ENCODE assay signal across 27 mouse cellular contexts in the genomic region with DNA sequence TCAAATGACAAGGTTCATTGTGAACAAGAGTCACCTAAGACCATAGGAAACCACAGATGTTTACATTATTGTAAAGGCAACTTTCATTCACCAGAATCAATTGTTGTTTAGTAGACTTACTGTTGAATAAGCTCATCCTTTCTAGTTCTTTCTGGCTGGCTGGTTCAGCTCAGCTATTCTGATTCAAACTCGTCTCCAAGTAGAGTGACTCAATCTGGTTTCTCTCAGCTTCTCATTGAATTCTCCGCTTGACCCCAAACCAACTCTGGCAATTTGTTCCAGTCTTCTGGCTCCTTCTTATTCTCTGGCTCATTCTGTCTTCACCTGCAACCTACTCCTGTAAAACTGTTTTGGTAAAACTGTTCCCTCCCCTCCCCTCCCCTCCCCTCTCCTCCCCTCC.
"Had no signal": no experiment of that assay in that cellular context is flagged by ENCODE, and none has a peak within 500 bp of the region (broad histone marks: within the 10 kb centered on the region; RNA-seq: fewer than 3 reads in every experiment).

No protein-coding gene starts in this region.

- H3K4me3 ChIP-seq: gastrocnemius, adult 2 months; heart, adult 2 months; heart, embryonic 12.5 days; hindbrain, embryonic 10.5 days; hindbrain, embryonic 12.5 days; intestine, embryonic 15.5 days; kidney, embryonic 15.5 days; layer of hippocampus, adult 2 months; left cerebral cortex, adult 2 months; limb, embryonic 13.5 days; limb, embryonic 15.5 days; liver, embryonic 13.5 days; liver, embryonic 15.5 days had no signal

- H3K4me1 ChIP-seq: heart, embryonic 12.5 days; hindbrain, embryonic 10.5 days; hindbrain, embryonic 12.5 days; intestine, embryonic 15.5 days; kidney, embryonic 15.5 days; limb, embryonic 13.5 days; limb, embryonic 15.5 days had no signal

- H3K9me3 ChIP-seq: heart, embryonic 12.5 days; hindbrain, embryonic 10.5 days; hindbrain, embryonic 12.5 days; intestine, embryonic 15.5 days; kidney, embryonic 15.5 days; limb, embryonic 13.5 days; limb, embryonic 15.5 days; liver, embryonic 13.5 days; liver, embryonic 15.5 days had no signal

- DNase-seq: gastrocnemius, adult 2 months; gastrocnemius, postnatal 10 days; gastrocnemius, postnatal 25 days; heart, adult 2 months; heart, postnatal 10 days; heart, postnatal 4 days; kidney, adult 2 months; kidney, adult 9 months; kidney, postnatal 25 days; kidney, postnatal 4 days; liver, embryonic 13.5 days; liver, postnatal 0 days had no signal

- H3K36me3 ChIP-seq: heart, embryonic 12.5 days; hindbrain, embryonic 10.5 days; hindbrain, embryonic 12.5 days; intestine, embryonic 15.5 days; kidney, embryonic 15.5 days; limb, embryonic 13.5 days; limb, embryonic 15.5 days; liver, embryonic 13.5 days; liver, embryonic 15.5 days had no signal

- H3K4me2 ChIP-seq: heart, embryonic 12.5 days; hindbrain, embryonic 12.5 days; hindbrain, embryonic 14.5 days; intestine, embryonic 15.5 days; kidney, embryonic 15.5 days; limb, embryonic 13.5 days; limb, embryonic 15.5 days; liver, embryonic 13.5 days; liver, embryonic 15.5 days had no signal

- H3K9ac ChIP-seq: heart, embryonic 12.5 days; hindbrain, embryonic 12.5 days; hindbrain, embryonic 14.5 days; intestine, embryonic 15.5 days; kidney, embryonic 15.5 days; limb, embryonic 13.5 days; limb, embryonic 15.5 days; liver, embryonic 13.5 days; liver, embryonic 15.5 days; liver, postnatal 0 days had no signal

- H3K27me3 ChIP-seq: heart, embryonic 12.5 days; hindbrain, embryonic 12.5 days; intestine, embryonic 15.5 days; kidney, embryonic 15.5 days; limb, embryonic 13.5 days; limb, embryonic 15.5 days; liver, embryonic 13.5 days; liver, embryonic 15.5 days had no signal

- H3K27ac ChIP-seq: gastrocnemius, adult 2 months; heart, adult 2 months; hindbrain, embryonic 10.5 days; hindbrain, embryonic 12.5 days; hindbrain, embryonic 14.5 days; intestine, embryonic 15.5 days; kidney, embryonic 15.5 days; kidney, postnatal 0 days; layer of hippocampus, adult 2 months; left cerebral cortex, adult 2 months; limb, embryonic 13.5 days; limb, embryonic 15.5 days; liver, embryonic 13.5 days; liver, embryonic 15.5 days had no signal

- ATAC-seq: hindbrain, embryonic 16.5 days; inflammation-experienced regulatory T-cells, adult 6 months; intestine, embryonic 15.5 days; intestine, postnatal 0 days; liver, postnatal 0 days had no signal
